In the genomic region with DNA sequence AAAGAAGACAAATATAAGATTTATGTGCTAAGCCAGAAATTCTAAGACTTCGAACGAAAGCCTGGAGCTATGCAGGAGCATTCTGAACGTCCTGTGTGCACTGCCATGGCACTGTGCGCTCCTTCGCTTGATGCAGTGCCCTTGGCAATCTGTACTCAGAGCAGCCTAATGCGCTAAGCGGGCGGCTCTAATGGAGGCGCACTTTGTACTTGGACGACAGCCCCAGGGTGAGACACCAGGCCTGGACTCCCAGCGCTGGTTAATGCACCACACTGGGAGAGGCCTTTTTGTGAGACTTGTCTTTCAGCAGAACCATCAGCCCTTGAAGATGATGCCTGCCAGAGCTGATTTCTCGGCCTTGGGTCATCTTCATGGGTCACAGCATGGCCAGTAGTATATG, we compare ENCODE assay signal across 20 mouse cellular contexts. TPM values are rescaled to one million over a fixed set of nuclear protein-coding genes. Genes with fewer than 3 reads are reported as not detected.
"Had no signal": no experiment of that assay in that cellular context is flagged by ENCODE, and none has a peak within 500 bp of the region (broad histone marks: within the 10 kb centered on the region; RNA-seq: fewer than 3 reads in every experiment).

No protein-coding gene starts in this region.

- H3K4me1 ChIP-seq: intestine, embryonic 15.5 days; limb, embryonic 12.5 days; limb, embryonic 15.5 days; megakaryocyte, embryonic 14.5 days; midbrain, embryonic 10.5 days; midbrain, embryonic 13.5 days; neural tube, embryonic 12.5 days; neural tube, embryonic 15.5 days had no signal

- H3K9ac ChIP-seq: intestine, embryonic 15.5 days; limb, embryonic 12.5 days; limb, embryonic 15.5 days; liver, embryonic 14.5 days; liver, postnatal 0 days; lung, embryonic 14.5 days; midbrain, embryonic 13.5 days; neural tube, embryonic 12.5 days; neural tube, embryonic 15.5 days had no signal

- H3K27ac ChIP-seq: intestine, embryonic 15.5 days; kidney, postnatal 0 days; limb, embryonic 12.5 days; limb, embryonic 15.5 days; liver, embryonic 14.5 days; macrophage; midbrain, embryonic 10.5 days; midbrain, embryonic 13.5 days; neural tube, embryonic 12.5 days; neural tube, embryonic 15.5 days had no signal

- H3K4me3 ChIP-seq: intestine, embryonic 15.5 days; limb, embryonic 12.5 days; limb, embryonic 15.5 days; megakaryocyte, embryonic 14.5 days; midbrain, embryonic 10.5 days; midbrain, embryonic 13.5 days; neural tube, embryonic 12.5 days; neural tube, embryonic 15.5 days had no signal

- ATAC-seq: hindbrain, embryonic 16.5 days; intestine, embryonic 15.5 days; liver, postnatal 0 days; lung, postnatal 0 days; midbrain, embryonic 13.5 days had no signal

- H3K27me3 ChIP-seq: intestine, embryonic 15.5 days; limb, embryonic 12.5 days; limb, embryonic 15.5 days; megakaryocyte, embryonic 14.5 days; midbrain, embryonic 13.5 days; neural tube, embryonic 12.5 days; neural tube, embryonic 15.5 days had no signal

- H3K9me3 ChIP-seq: intestine, embryonic 15.5 days; limb, embryonic 12.5 days; limb, embryonic 15.5 days; megakaryocyte, embryonic 14.5 days; midbrain, embryonic 10.5 days; midbrain, embryonic 13.5 days; neural tube, embryonic 12.5 days; neural tube, embryonic 15.5 days had no signal

- DNase-seq: layer of hippocampus, postnatal 36 days; left cerebral cortex, postnatal 4 days; liver, postnatal 0 days; lung, embryonic 14.5 days; thymus, adult 18-20 months; thymus, postnatal 36 days had no signal

- H3K4me2 ChIP-seq: intestine, embryonic 15.5 days; limb, embryonic 12.5 days; limb, embryonic 15.5 days; liver, embryonic 11.5 days; lung, embryonic 14.5 days; midbrain, embryonic 13.5 days; neural tube, embryonic 12.5 days; neural tube, embryonic 15.5 days had no signal

RNA-seq across cellular contexts. Expression of a gene that starts 34.3 kb away (rescaled TPM):
- polyA plus RNA-seq: macrophage had no signal
